Mouse (Mus musculus): ENCODE measurements around the gene Idi2.
"Not testable (repeated sequence)": the region's sequence is repeated elsewhere in the genome, so short reads cannot be mapped to it uniquely, and the experiment has no call there.

The Idi2 gene

GRCm38 (mm10) chr13:8952563-8952962 lies at the start of gene Idi2:
TSS of gene Idi2 (plus strand) at chr13:8952863.
- not testable (repeated sequence) for DNase-seq (ENCODE audit: low spot score in 2 of 2)

- DNase-seq (ENCODE audit: low spot score in 2 of 2) = not testable (repeated sequence)
Measured at GRCm38 (mm10) chr13:8905986-8906385, 46.7 kb upstream of the Idi2 start.

- not testable (repeated sequence) for DNase-seq (ENCODE audit: low spot score in 2 of 2)
Measured at GRCm38 (mm10) chr13:8913890-8914289, 38.8 kb upstream of the Idi2 start.

GRCm38 (mm10) chr13:8933499-8933898 lies 19.2 kb upstream of the Idi2 start:
- DNase-seq (ENCODE audit: low spot score in 2 of 2) = no peak

- not testable (repeated sequence) for DNase-seq (ENCODE audit: low spot score in 2 of 2)
Measured at GRCm38 (mm10) chr13:8937611-8938140, 15.0 kb upstream of the Idi2 start.

- not testable (repeated sequence) for DNase-seq (ENCODE audit: low spot score in 2 of 2)
Measured at GRCm38 (mm10) chr13:8941110-8941509, 11.6 kb upstream of the Idi2 start.

GRCm38 (mm10) chr13:8941701-8942100 lies 11.0 kb upstream of the Idi2 start:
- not testable (repeated sequence) for DNase-seq (ENCODE audit: low spot score in 2 of 2)

- DNase-seq (ENCODE audit: low spot score in 2 of 2) = not testable (repeated sequence)
Measured at GRCm38 (mm10) chr13:8943828-8944227, 8.8 kb upstream of the Idi2 start.

- DNase-seq (ENCODE audit: low spot score in 2 of 2) = not testable (repeated sequence)
Measured at GRCm38 (mm10) chr13:8948131-8948530, 4.5 kb upstream of the Idi2 start, which contains the start of gene Gm9745. TSS of gene Gm9745 (minus strand) at chr13:8948231.

- not testable (repeated sequence) for DNase-seq (ENCODE audit: low spot score in 2 of 2)
Measured at GRCm38 (mm10) chr13:8955127-8955526, 2.5 kb downstream of the Idi2 start.

GRCm38 (mm10) chr13:8956873-8957272 lies 4.2 kb downstream of the Idi2 start:
- not testable (repeated sequence) for DNase-seq (ENCODE audit: low spot score in 2 of 2)

GRCm38 (mm10) chr13:8959058-8959457 lies 6.4 kb downstream of the Idi2 start:
- DNase-seq (ENCODE audit: low spot score in 2 of 2) = not testable (repeated sequence)

GRCm38 (mm10) chr13:8959554-8959953 lies 6.9 kb downstream of the Idi2 start:
- DNase-seq (ENCODE audit: low spot score in 2 of 2) = not testable (repeated sequence)

- DNase-seq (ENCODE audit: low spot score in 2 of 2) = not testable (repeated sequence)
Measured at GRCm38 (mm10) chr13:8961128-8961888, 8.6 kb downstream of the Idi2 start.

- DNase-seq (ENCODE audit: low spot score in 2 of 2) = not testable (repeated sequence)
Measured at GRCm38 (mm10) chr13:8962266-8962665, 9.6 kb downstream of the Idi2 start.

- no peak for DNase-seq (ENCODE audit: low spot score in 2 of 2)
Measured at GRCm38 (mm10) chr13:8965224-8965623, 12.6 kb downstream of the Idi2 start.

- DNase-seq (ENCODE audit: low spot score in 2 of 2) = no peak
Measured at GRCm38 (mm10) chr13:8967742-8968141, 15.1 kb downstream of the Idi2 start.

- no peak for DNase-seq (ENCODE audit: low spot score in 2 of 2)
Measured at GRCm38 (mm10) chr13:8972369-8972768, 19.7 kb downstream of the Idi2 start.

- DNase-seq (ENCODE audit: low spot score in 2 of 2) = no peak
Measured at GRCm38 (mm10) chr13:8972972-8973371, 20.3 kb downstream of the Idi2 start.

- DNase-seq (ENCODE audit: low spot score in 2 of 2) = no peak
Measured at GRCm38 (mm10) chr13:8992231-8992630, 39.6 kb downstream of the Idi2 start.

GRCm38 (mm10) chr13:8995159-8995989 lies 42.7 kb downstream of the Idi2 start:
- no peak for DNase-seq (ENCODE audit: low spot score in 2 of 2)
